Mouse (Mus musculus): Measurements from ENCODE around the gene Nyap2. TPM values are rescaled to one million over a fixed set of nuclear protein-coding genes. Genes with fewer than 3 reads are reported as not detected.

Gene Nyap2
- total and polyA plus RNA-seq, 2 experiments, result not detected

DNA sequence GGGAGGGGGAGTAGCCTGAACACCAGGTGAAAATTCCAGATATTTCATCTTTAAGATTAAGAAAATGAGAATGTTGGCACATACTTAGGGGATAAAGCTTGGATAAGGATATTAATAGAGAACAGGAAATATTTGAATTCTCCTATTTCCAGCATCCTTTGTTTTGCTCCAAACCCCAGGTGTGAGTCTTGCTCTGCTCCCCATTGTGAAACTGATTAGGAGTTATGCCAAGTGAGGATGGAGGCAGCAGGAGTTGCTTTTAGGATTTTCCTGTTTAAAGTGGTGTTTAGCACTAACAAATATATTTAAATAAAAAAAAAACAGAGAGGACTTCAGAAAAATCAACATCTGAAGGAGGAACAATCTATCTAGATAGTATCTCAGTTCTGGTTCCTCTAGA lies 68.8 kb downstream of the Nyap2 start:
- Histone ChIP-seq H3K79me2 (ENCODE audit: control insufficient read depth, insufficient read depth, low read length) (no peaks in the 10 kb centered on the region), H3K27ac (replicated peaks; ENCODE audit: insufficient read depth, low read depth, low read length) (no peak overlapping the region), H3K4me3 (ENCODE audit: insufficient read depth, low read depth, low read length) (no peak overlapping the region), H3K36me3 (ENCODE audit: control insufficient read depth, insufficient read depth, low read length) (no peaks in the 10 kb centered on the region), H3K27me3 (ENCODE audit: control insufficient read depth, insufficient read depth, low read length) (no peaks in the 10 kb centered on the region), H3K4me1 (ENCODE audit: control insufficient read depth, insufficient read depth, low read length) (no peaks in the 10 kb centered on the region), H3K9ac (ENCODE audit: low read depth, low read length) (no peak overlapping the region)
- no peak for TF ChIP-seq CTCF (IDR thresholded peaks at IDR 0.05; ENCODE audit: low read depth, low read length)
- no peak for TF ChIP-seq POLR2A (IDR thresholded peaks at IDR 0.05; ENCODE audit: extremely low read depth, insufficient read depth, low read length)
- no peak for DNase-seq (ENCODE audit: extremely low read depth, low read depth, low spot score)

DNA sequence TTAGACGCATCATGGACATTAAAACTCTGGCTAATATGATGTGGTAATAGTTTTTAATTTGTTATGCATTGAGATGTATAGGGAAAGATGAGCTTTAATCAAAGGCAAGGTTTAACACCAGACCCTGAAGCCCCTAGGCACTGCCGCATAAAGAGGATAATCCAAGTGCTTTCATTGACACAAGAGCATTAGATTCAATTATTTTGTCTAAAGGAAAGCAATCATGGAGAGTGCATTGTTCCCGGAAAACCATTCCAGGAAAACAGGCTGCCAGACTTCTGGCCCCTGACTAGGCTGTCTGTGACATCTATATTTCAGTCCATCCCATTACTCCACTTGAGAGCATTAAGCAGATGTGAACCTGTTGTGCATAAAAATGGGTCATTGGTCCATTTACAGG lies 92.5 kb downstream of the Nyap2 start:
- 75% methylated on average over 3 of the region's 3 CpGs for WGBS
- Histone ChIP-seq H3K79me2 (ENCODE audit: control insufficient read depth, insufficient read depth, low read length) (no peaks in the 10 kb centered on the region), H3K36me3 (ENCODE audit: control insufficient read depth, insufficient read depth, low read length) (no peaks in the 10 kb centered on the region), H3K27me3 (ENCODE audit: control insufficient read depth, insufficient read depth, low read length) (no peaks in the 10 kb centered on the region), H3K4me1 (ENCODE audit: control insufficient read depth, insufficient read depth, low read length) (no peaks in the 10 kb centered on the region), H3K4me3 (ENCODE audit: insufficient read depth, low read depth, low read length) (no peak overlapping the region), H3K9ac (ENCODE audit: low read depth, low read length) (no peak overlapping the region), H3K27ac (replicated peaks; ENCODE audit: insufficient read depth, low read depth, low read length) (no peak overlapping the region)
- no peak for DNase-seq (ENCODE audit: extremely low read depth, low read depth, low spot score)
- TF ChIP-seq CTCF (IDR thresholded peaks at IDR 0.05; ENCODE audit: low read depth, low read length), result no peak
- no peak for TF ChIP-seq POLR2A (IDR thresholded peaks at IDR 0.05; ENCODE audit: extremely low read depth, insufficient read depth, low read length)

DNA sequence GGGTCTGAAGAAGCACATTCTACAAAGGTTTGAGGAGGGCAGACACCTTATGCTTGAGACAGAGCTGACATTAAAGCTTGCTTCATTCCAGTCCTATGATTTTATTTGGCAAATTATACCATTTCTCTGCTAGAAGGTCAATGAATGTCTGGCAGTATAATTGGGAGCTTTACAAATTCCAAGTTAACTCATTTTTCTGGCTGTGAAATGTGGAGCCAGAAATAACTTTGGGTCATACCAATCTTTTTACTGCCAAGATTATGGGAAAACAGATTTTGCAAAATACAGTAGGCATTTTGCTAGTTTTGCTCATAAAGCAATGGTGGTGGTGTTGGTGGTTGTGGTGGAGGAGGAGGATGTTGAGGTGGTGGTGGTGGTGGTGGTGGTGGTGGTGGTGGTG lies 96.0 kb downstream of the Nyap2 start:
- no peak for DNase-seq (ENCODE audit: extremely low read depth, low read depth, low spot score)
- no peaks in the 10 kb centered on the region for H3K4me1 ChIP-seq (ENCODE audit: control insufficient read depth, insufficient read depth, low read length)
- no peak overlapping the region for H3K27ac ChIP-seq (replicated peaks; ENCODE audit: insufficient read depth, low read depth, low read length)
- H3K9ac ChIP-seq (ENCODE audit: low read depth, low read length), result no peak overlapping the region
- no peaks in the 10 kb centered on the region for H3K79me2 ChIP-seq (ENCODE audit: control insufficient read depth, insufficient read depth, low read length)
- no peaks in the 10 kb centered on the region for H3K27me3 ChIP-seq (ENCODE audit: control insufficient read depth, insufficient read depth, low read length)
- TF ChIP-seq POLR2A (IDR thresholded peaks at IDR 0.05; ENCODE audit: extremely low read depth, insufficient read depth, low read length), result no peak
- no peak for TF ChIP-seq CTCF (IDR thresholded peaks at IDR 0.05; ENCODE audit: low read depth, low read length)
- no peak overlapping the region for H3K4me3 ChIP-seq (ENCODE audit: insufficient read depth, low read depth, low read length)
- no peaks in the 10 kb centered on the region for H3K36me3 ChIP-seq (ENCODE audit: control insufficient read depth, insufficient read depth, low read length)

DNA sequence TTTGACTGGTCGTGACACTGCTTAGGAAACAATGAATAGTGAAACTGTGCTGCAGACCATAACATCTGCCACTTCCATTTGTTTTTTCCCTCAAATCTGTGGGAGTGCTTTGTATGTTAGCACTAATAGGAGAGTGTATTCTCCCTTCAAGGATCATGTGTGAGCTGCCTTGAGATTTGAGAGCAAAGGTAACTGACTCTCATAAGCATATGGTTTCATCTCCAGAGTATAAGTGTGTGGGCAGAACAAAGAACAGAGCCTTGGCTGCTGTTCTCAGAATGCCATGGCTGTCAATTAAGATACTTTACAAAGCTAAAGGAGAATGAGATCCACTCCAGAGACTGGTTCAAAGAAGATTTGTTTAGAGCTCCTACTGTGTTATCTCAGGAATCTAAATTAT lies 96.6 kb downstream of the Nyap2 start:
- Histone ChIP-seq H3K4me3 (ENCODE audit: insufficient read depth, low read depth, low read length) (no peak overlapping the region), H3K79me2 (ENCODE audit: control insufficient read depth, insufficient read depth, low read length) (no peaks in the 10 kb centered on the region), H3K27ac (replicated peaks; ENCODE audit: insufficient read depth, low read depth, low read length) (no peak overlapping the region), H3K9ac (ENCODE audit: low read depth, low read length) (no peak overlapping the region), H3K36me3 (ENCODE audit: control insufficient read depth, insufficient read depth, low read length) (no peaks in the 10 kb centered on the region), H3K27me3 (ENCODE audit: control insufficient read depth, insufficient read depth, low read length) (no peaks in the 10 kb centered on the region), H3K4me1 (ENCODE audit: control insufficient read depth, insufficient read depth, low read length) (no peaks in the 10 kb centered on the region)
- TF ChIP-seq POLR2A (IDR thresholded peaks at IDR 0.05; ENCODE audit: extremely low read depth, insufficient read depth, low read length) (no peak), CTCF (IDR thresholded peaks at IDR 0.05; ENCODE audit: low read depth, low read length) (no peak)
- WGBS, result 51% methylated on average over 1 of the region's 1 CpGs
- DNase-seq (ENCODE audit: extremely low read depth, low read depth, low spot score), result no peak

DNA sequence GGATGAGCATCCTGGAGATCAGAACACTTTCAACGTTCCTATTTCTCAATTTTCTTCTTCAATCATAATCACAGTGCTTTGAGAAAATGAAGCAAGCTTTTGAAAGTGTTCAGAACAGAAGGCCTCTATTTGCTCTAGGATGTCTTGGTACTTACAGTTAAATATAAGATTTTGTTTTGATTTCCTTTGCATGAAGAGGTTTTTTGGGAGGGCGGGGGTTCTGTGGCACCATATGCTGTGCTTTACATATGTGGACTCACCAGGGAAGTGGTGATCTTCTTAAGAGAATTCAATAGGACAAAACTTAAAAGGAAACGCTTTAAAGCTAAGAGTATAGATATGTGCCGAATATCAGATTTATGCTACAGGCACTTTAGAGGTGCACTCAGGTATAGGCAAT lies 103.0 kb downstream of the Nyap2 start:
- H3K79me2 ChIP-seq (ENCODE audit: control insufficient read depth, insufficient read depth, low read length), result no peaks in the 10 kb centered on the region
- no peak overlapping the region for H3K27ac ChIP-seq (replicated peaks; ENCODE audit: insufficient read depth, low read depth, low read length)
- no peaks in the 10 kb centered on the region for H3K4me1 ChIP-seq (ENCODE audit: control insufficient read depth, insufficient read depth, low read length)
- DNase-seq (ENCODE audit: extremely low read depth, low read depth, low spot score), result no peak
- no peaks in the 10 kb centered on the region for H3K27me3 ChIP-seq (ENCODE audit: control insufficient read depth, insufficient read depth, low read length)
- TF ChIP-seq CTCF (IDR thresholded peaks at IDR 0.05; ENCODE audit: low read depth, low read length) (no peak), POLR2A (IDR thresholded peaks at IDR 0.05; ENCODE audit: extremely low read depth, insufficient read depth, low read length) (no peak)
- no peak overlapping the region for H3K4me3 ChIP-seq (ENCODE audit: insufficient read depth, low read depth, low read length)
- H3K36me3 ChIP-seq (ENCODE audit: control insufficient read depth, insufficient read depth, low read length), result no peaks in the 10 kb centered on the region
- no peak overlapping the region for H3K9ac ChIP-seq (ENCODE audit: low read depth, low read length)
- WGBS, result 89% methylated on average over 4 of the region's 4 CpGs

DNA sequence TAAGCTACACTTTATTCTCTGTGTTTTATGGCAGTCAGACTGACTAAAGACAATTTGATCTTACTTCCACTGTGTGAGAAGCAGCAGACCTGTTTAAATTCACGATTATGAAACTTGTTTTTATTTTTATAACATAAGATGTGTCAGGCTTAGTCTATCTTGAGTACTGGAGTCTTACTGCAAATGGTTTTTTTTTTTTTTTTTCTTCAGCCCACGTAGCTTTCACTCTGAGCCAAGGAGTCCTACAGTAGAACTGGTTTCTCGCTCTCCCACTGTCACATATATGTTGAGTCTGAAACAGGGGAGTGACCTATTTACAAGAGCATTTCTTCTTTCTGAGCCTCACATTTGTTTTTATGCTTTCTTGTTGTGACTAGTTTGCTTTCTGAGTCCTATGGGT lies 103.9 kb downstream of the Nyap2 start:
- no peak for DNase-seq (ENCODE audit: extremely low read depth, low read depth, low spot score)
- WGBS, result 66% methylated on average over 3 of the region's 3 CpGs
- H3K4me1 ChIP-seq (ENCODE audit: control insufficient read depth, insufficient read depth, low read length), result no peaks in the 10 kb centered on the region
- no peaks in the 10 kb centered on the region for H3K79me2 ChIP-seq (ENCODE audit: control insufficient read depth, insufficient read depth, low read length)
- no peak overlapping the region for H3K4me3 ChIP-seq (ENCODE audit: insufficient read depth, low read depth, low read length)
- H3K9ac ChIP-seq (ENCODE audit: low read depth, low read length), result no peak overlapping the region
- TF ChIP-seq POLR2A (IDR thresholded peaks at IDR 0.05; ENCODE audit: extremely low read depth, insufficient read depth, low read length) (no peak), CTCF (IDR thresholded peaks at IDR 0.05; ENCODE audit: low read depth, low read length) (no peak)
- no peaks in the 10 kb centered on the region for H3K27me3 ChIP-seq (ENCODE audit: control insufficient read depth, insufficient read depth, low read length)
- H3K27ac ChIP-seq (replicated peaks; ENCODE audit: insufficient read depth, low read depth, low read length), result no peak overlapping the region
- no peaks in the 10 kb centered on the region for H3K36me3 ChIP-seq (ENCODE audit: control insufficient read depth, insufficient read depth, low read length)

Measured in liver, adult 2 months (tissue).